Mouse (Mus musculus): Measurements from ENCODE around the gene Spag8.

Spag8 gene

GRCm38 (mm10) chr4:43649783-43650182, 3.6 kb downstream of the Spag8 start:
- no peak for DNase-seq

GRCm38 (mm10) chr4:43640491-43640890, 12.9 kb downstream of the Spag8 start:
- no peak for DNase-seq

GRCm38 (mm10) chr4:43640076-43640475, 13.3 kb downstream of the Spag8 start:
- no peak for DNase-seq

- DNase-seq = no peak
Measured at GRCm38 (mm10) chr4:43636751-43637150, 16.6 kb downstream of the Spag8 start.

GRCm38 (mm10) chr4:43634621-43635374, 18.6 kb downstream of the Spag8 start:
- no peak for DNase-seq

GRCm38 (mm10) chr4:43633736-43634135, 19.7 kb downstream of the Spag8 start:
- no peak for DNase-seq

GRCm38 (mm10) chr4:43633296-43633695, 20.1 kb downstream of the Spag8 start:
- DNase-seq = no peak

- DNase-seq = peak; percentile 30 to 45
Measured at GRCm38 (mm10) chr4:43631956-43632920, 21.2 kb downstream of the Spag8 start.

- DNase-seq = peak; percentile 47 to 77
Measured at GRCm38 (mm10) chr4:43631046-43631955, 22.1 kb downstream of the Spag8 start, which contains the start of gene Npr2. Gene Npr2 (plus strand): TSS chr4:43631935.

GRCm38 (mm10) chr4:43630671-43631045, 22.7 kb downstream of the Spag8 start:
- no peak for DNase-seq

GRCm38 (mm10) chr4:43630030-43630581, 23.3 kb downstream of the Spag8 start:
- peak; percentile 89 to 90 for DNase-seq

- no peak for DNase-seq
Measured at GRCm38 (mm10) chr4:43629106-43629817, 24.1 kb downstream of the Spag8 start.

- DNase-seq = no peak
Measured at GRCm38 (mm10) chr4:43620146-43620778, 33.1 kb downstream of the Spag8 start.

- peak in 1 of 2 experiments; percentile 32 for DNase-seq
Measured at GRCm38 (mm10) chr4:43613060-43613730, 40.2 kb downstream of the Spag8 start.

GRCm38 (mm10) chr4:43612534-43612933, 40.9 kb downstream of the Spag8 start:
- no peak for DNase-seq

GRCm38 (mm10) chr4:43604751-43605685, 48.4 kb downstream of the Spag8 start:
- no peak for DNase-seq

- DNase-seq = no peak
Measured at GRCm38 (mm10) chr4:43604099-43604498, 49.3 kb downstream of the Spag8 start.
